Mouse (Mus musculus) MN1 (cell line): ENCODE results near the gene Tcf20.

ENCODE experiments used
- DNase-seq: peaks from one replicate; pipeline ENCODE4 v3.0.0-alpha.2; 2016; ENCODE audit warnings: low spot score

Tcf20 gene

GRCm38 (mm10) chr15:82987732-82988112 is at the start of gene Tcf20:
Tcf20 (minus strand) TSS chr15:82987872.
- DNase-seq = peak; percentile 71

- peak; percentile 84 for DNase-seq
Observed at GRCm38 (mm10) chr15:83036900-83037519, 49.3 kb upstream of the Tcf20 start.

GRCm38 (mm10) chr15:83036089-83036488 is 48.4 kb upstream of the Tcf20 start:
- no peak for DNase-seq

- DNase-seq = peak; percentile 64
Observed at GRCm38 (mm10) chr15:83034275-83034977, 46.8 kb upstream of the Tcf20 start.

- DNase-seq = no peak
Observed at GRCm38 (mm10) chr15:83032981-83033541, 45.4 kb upstream of the Tcf20 start, which contains the start of gene Nfam1. Nfam1 (minus strand) TSS chr15:83033306.

- DNase-seq = no peak
Observed at GRCm38 (mm10) chr15:83030884-83031283, 43.2 kb upstream of the Tcf20 start.

- DNase-seq = no peak
Observed at GRCm38 (mm10) chr15:83029725-83030718, 42.4 kb upstream of the Tcf20 start.

GRCm38 (mm10) chr15:83026129-83026528 is 38.5 kb upstream of the Tcf20 start:
- no peak for DNase-seq

- DNase-seq = no peak
Observed at GRCm38 (mm10) chr15:83025041-83025760, 37.5 kb upstream of the Tcf20 start.

- DNase-seq = no peak
Observed at GRCm38 (mm10) chr15:83022947-83023346, 35.3 kb upstream of the Tcf20 start.

- DNase-seq = peak; percentile 56
Observed at GRCm38 (mm10) chr15:83010990-83011664, 23.5 kb upstream of the Tcf20 start.

- no peak for DNase-seq
Observed at GRCm38 (mm10) chr15:83010423-83010822, 22.8 kb upstream of the Tcf20 start.

- no peak for DNase-seq
Observed at GRCm38 (mm10) chr15:83009532-83009931, 21.9 kb upstream of the Tcf20 start.

- DNase-seq = no peak
Observed at GRCm38 (mm10) chr15:83008761-83009423, 21.2 kb upstream of the Tcf20 start.

- DNase-seq = no peak
Observed at GRCm38 (mm10) chr15:83007346-83007920, 19.8 kb upstream of the Tcf20 start.

- DNase-seq = peak; percentile 64
Observed at GRCm38 (mm10) chr15:83002665-83003548, 15.2 kb upstream of the Tcf20 start.

GRCm38 (mm10) chr15:82998811-82999221 is 11.1 kb upstream of the Tcf20 start:
- no peak for DNase-seq

GRCm38 (mm10) chr15:82996431-82996830 is 8.8 kb upstream of the Tcf20 start:
- DNase-seq = no peak

- no peak for DNase-seq
Observed at GRCm38 (mm10) chr15:82995239-82995638, 7.6 kb upstream of the Tcf20 start.
